Mouse (Mus musculus): ENCODE data around the gene Cchcr1. TPM values are rescaled to one million over a fixed set of nuclear protein-coding genes. Genes with fewer than 3 reads are reported as not detected.
"Not testable (repeated sequence)": the region's sequence is repeated elsewhere in the genome, so short reads cannot be mapped to it uniquely, and the experiment has no call there.

The Cchcr1 gene
- 10 to 100 TPM in 1 of 2 experiments, 1 to 10 TPM in 1; 9.9 to 15.8 TPM for total RNA-seq (2021)
- long read RNA-seq, experiment 1, transcript Cchcr1-202 (18 exons, 2,656 nt): major isoform, 5 of 17 reads
- long read RNA-seq, experiment 1, partial matches to known transcripts: 8 of 17 reads
- long read RNA-seq, experiment 1, other reads (novel, unspliced or antisense): 4 of 17 reads
- long read RNA-seq, experiment 2, partial matches to known transcripts: 9 of 13 reads
- long read RNA-seq, experiment 2, other reads (novel, unspliced or antisense): 2 of 13 reads

DNA sequence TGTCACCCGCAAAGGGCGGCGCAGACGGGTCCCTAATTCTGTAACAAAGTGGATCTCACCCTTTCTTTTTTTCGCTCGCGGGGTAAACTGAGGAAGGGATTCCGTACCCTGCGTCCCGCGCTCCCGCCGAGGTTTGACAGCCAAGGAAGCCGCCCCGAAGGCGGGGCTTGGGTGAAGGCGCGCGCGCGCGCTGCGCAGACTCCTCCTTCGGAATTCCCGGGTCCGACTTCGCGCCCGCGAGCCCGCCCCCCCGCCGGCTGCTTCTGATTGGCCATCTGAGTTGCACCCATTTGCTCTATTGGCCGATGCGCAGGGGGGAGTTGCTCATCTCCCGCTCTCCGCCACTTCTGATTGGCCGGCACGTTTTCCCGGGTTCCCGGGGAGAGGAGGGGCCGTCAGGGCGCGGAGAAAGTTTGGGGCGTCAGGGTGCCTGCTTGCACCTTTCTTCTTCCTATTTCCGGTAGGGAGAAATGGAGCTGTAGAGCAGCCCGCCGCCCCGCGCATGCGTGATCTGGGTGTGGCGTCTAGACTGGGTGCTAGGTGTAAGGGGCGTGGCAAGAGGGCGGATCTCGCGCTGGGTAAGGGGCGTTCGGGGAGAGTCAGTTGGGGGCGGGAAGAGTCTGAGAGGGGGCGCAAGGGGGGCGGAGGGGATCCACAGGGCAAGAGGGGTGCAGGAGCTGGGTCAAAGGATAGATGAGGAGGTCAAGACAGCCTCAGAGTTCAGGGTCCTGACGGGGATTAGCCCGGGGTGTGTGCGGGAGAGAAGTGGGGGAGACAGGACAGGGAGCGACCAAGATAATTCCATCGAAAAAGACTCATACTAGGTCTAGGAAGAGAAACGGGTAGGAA is at the start of gene Cchcr1, which contains the start of gene Tcf19:
Gene Cchcr1, plus strand, starts transcription at position 449 of the 849 bp plus-strand sequence.
Gene Tcf19, minus strand, starts transcription at position 173 of the 849 bp plus-strand sequence.
- DNase-seq: peak; percentile 98

DNA sequence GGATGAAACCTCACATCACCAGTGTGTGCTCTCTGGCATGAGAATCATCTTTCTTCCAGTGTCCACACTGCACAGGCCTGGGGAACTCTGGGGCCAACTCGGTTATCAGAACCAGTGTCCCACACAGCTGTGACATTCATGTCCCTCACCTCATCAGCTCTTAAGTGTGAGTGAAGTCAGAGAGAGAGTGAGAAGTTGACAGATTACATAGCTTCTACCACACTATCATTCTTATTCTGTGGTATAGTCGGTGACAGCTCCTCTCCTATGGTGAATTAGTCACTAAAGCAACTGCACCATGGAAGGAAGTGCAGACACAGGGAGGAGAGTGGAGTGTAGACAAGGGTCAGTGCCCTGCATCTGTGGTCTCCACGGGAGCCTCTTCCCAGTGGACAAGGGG is 48.0 kb upstream of the Cchcr1 start:
- DNase-seq: not testable (repeated sequence)

DNA sequence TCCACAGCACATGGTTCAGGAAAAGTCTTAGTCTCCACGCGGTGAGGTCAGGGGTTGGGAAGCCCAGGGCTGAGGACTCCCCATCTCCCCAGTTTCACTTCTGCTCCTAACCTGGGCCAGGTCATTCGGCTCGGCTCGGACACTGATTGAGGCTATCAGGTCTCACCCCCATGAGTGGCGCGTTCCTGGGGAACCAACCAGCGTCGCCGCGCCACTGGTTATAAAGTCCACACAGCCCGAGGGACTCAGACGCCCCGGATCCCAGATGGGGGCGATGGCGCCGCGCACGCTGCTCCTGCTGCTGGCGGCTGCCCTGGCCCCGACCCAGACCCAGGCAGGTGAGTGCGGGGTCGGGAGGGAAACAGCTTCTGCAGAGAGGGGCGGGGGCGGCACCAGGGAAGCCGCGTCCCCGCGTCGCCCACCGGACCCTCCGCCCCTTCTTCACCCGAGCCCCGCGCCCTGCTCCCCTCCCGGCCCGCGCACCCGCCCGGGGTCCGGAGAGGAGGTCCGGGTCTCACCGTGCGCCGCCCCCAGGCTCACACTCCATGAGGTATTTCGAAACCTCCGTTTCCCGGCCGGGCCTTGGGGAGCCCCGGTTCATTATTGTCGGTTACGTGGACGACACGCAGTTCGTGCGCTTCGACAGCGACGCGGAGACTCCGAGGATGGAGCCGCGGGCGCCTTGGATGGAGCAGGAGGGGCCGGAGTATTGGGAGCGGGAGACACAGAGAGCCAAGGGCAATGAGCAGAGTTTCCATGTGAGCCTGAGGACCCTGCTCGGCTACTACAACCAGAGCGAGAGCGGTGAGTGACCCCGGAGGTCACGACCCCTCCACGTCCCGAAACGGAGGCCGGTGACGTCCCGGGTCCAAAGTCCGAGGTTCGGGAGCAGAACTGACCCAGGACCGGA is 46.8 kb upstream of the Cchcr1 start, which contains the start of gene H2-Q10:
Gene H2-Q10, plus strand, starts transcription at position 248 of the 910 bp plus-strand sequence.
- DNase-seq: peak; percentile 27

DNA sequence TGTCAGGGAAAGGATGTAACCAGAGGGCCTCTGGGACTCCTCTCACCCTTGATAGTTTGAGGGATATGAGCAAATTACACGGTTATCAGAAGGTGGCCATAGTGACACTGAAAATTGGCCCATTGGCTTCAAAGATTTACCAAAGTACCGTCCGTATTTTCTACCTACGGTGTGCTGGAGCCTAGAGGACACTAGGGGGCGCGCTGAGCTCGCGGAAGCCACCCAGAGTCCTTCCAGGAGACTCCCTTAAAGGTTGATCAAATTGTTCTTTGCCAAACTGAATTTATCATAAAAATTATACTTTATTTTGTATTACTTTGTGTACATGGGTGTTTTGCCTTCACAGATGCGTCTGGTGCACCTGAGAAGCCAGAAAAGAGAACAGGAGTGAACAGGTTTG is 32.8 kb upstream of the Cchcr1 start:
- peak; percentile 80 for DNase-seq

DNA sequence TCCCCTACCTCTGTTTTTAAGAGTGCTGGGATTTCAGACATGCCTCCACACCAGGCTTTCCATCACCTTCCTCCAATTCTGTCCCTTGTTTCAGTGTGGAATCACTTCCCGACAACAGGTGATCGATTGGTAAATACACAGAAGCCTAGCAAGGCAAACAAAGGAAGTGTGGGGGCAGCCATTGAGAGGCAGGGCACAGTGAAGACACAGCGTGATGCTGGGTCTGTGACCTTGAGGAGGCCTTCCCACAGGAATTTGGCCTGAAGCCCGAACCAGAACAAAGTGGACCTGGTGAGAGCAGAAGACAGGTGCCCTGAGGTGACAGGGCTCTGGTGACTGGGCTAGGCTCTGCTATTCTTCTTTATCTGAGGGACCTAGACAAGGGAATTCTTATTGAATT is 31.2 kb upstream of the Cchcr1 start:
- DNase-seq: no peak

DNA sequence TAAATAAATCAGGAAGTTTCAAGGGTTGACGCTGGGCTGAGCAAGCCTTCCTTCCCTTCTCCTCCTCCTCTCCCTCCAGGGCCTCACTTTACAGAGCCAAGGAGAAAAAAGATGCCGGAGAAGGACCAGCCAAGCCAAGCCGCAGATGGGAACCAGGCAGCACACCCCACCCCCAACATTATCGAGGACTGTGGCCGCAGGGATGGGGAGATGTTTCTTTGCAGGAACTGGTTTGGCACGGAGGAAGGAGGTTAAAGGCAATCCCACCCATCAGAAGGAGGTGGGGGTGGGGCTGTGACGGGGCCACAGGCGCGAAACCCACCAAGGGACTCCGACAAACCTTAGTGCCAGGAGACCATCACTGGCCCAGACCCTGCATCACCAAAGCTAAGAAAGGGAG is 30.2 kb upstream of the Cchcr1 start:
- no peak for DNase-seq

DNA sequence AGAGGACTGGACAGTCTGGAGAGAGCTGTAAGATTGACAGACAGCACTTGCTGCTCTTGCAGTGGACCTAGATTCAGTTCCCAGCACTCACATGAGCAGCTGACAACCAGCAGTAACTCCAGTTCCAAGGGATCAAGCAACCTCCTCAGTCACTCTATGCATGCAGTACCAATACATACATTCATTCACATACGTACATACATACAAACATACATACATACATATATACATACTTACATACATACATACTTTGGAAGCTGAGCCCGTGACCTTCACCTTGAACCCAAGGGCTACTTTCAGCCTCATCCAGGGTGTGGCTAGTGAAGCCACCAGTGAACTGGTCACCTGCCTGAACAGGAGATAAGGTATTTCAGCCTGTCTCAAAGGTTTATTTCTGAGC is 28.9 kb upstream of the Cchcr1 start:
- no peak for DNase-seq

DNA sequence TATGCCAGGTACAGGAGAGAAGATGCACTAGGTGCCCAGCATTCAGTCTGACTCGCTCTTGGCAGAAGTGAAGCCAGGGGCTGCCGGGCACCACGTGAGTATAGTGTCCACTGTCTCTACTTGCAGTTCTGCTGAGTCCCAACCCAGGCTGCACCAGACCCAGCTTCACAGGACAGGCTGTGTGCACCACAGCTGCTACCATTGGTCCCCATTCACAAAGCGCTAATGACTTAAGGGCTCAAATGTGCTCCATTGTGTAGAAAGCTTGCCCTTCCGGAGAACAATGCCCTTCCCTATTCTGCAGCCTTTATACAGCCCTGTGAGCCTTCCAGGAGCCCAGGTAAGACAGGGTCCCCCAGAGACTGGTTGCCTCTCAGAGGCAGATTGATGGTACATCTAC is 26.6 kb upstream of the Cchcr1 start:
- no peak for DNase-seq

DNA sequence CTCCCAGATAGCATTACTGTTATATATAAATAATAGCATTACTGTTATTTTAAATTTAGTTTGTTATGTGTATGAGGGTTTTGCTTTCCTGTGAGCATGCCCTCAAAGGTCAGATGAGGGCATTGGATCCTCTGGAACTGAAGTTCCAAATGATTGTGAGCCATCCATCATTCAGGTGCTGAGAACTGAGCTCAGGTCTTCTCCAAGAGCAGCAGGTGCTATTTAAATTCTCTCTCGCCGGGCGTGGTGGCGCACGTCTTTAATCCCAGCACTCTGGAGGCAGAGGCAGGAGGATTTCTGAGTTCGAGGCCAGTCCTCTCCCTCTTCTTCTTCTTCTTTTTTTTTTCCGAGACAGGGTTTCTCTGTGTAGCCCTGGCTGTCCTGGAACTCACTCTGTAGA is 19.8 kb upstream of the Cchcr1 start:
- no peak for DNase-seq

DNA sequence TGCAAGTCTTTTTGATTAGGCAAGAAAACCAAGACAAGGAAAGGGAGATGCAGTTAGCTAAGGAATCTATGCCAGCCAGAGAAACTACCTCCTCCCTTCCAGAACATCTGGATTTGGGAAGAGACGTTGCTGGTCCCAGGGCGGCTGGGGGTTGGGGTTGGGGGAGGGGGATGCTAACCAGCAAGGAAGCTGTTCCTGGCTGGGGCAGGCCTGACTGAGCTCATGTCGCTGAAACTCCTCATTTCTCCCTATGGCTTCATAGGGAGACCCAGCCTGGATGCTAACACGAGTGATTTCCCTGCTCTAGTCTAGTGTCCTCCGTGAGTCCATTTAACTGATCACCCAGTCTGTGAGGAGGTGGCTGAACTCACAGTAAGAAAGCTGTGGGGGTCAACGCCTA is 14.7 kb upstream of the Cchcr1 start:
- DNase-seq: no peak

DNA sequence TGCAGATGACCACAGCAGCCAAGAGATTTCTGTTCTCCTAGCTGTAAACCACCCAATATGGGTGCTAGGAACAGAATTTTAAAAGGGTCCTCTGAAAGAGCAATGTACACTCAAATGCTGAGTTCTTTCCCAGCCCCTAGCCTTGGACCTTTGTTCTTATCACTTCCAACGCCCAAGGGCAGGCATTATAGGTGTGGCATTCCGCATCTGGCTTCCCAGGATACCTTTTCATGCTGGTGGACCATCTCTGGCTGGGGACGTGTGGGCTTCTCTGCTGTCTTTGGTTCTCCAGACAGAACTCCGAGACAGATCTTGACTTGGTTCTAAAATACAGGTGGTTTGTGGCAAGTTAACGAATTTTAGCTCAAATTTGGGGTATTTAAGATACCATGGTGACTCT is 14.1 kb upstream of the Cchcr1 start:
- no peak for DNase-seq

DNA sequence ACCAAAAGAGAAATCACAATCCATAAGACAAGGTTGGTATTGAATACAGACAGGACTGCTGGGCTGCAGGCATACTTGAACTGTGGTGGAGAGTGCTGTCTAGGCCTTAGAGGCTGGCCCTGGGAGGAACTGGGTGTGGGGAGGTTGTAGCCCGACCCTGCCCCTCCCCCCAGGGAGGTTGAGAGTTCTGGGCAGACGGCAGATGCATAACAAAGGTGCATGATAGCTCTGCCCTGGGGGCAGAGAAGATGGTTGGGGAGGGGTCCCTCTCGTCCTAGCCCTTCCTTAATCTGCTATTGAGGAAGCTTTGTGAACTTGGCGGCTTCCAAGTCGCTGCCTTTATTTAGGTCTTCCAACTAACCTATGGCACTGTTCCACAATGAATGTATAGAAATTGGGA is 13.1 kb upstream of the Cchcr1 start:
- no peak for DNase-seq

DNA sequence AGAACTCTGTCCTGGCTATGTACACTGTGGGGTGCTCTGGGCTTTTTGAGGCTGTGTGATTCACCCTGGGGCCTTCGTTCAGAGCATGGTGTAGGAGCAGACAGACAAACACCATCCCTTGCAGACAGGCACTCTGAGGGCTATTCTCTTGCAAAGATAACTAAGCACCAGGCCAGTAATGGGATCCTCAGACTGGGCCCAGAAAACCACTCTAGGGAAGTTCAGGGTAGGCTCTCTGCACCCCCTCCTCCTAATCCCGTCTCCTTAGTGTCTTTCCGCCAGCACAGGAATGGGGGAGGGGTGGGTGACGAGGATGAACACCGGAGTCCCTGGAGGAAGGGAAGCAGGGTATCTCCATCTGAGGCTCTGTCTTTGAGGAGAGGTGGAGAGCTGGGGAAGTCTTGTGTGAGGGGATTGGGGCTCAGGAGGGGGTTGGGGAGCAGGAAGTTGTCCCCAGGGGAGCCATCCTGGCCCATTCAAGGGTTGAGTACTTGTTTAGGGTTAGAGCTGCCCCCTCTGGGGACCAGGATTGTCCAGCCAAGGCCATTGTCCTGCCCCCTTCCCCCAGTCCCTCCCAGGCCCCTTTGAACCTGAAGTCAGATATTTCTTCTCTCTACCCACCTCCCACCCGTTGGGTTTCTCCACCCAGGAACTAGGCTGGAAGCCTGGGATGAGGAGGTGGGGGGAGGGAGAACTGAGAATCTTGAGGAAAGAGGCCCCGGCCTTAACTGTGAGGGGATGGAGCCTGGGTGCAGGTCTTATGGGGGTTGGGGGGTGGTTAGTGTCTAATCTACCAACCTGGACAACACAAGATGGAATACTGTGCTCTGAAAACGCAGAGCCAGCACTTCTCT is 12.0 kb upstream of the Cchcr1 start:
- DNase-seq: no peak

DNA sequence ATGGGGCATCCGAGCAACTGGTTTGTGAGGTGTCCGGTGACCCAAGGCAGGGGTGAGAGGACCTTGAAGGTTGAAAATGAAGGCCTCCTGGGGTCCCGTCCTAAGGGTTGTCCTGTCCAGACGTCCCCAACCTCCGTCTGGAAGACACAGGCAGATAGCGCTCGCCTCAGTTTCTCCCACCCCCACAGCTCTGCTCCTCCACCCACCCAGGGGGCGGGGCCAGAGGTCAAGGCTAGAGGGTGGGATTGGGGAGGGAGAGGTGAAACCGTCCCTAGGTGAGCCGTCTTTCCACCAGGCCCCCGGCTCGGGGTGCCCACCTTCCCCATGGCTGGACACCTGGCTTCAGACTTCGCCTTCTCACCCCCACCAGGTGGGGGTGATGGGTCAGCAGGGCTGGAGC is 11.1 kb upstream of the Cchcr1 start, which contains the start of gene Pou5f1:
Gene Pou5f1, plus strand, starts transcription at position 243 of the 400 bp plus-strand sequence.
- no peak for DNase-seq

DNA sequence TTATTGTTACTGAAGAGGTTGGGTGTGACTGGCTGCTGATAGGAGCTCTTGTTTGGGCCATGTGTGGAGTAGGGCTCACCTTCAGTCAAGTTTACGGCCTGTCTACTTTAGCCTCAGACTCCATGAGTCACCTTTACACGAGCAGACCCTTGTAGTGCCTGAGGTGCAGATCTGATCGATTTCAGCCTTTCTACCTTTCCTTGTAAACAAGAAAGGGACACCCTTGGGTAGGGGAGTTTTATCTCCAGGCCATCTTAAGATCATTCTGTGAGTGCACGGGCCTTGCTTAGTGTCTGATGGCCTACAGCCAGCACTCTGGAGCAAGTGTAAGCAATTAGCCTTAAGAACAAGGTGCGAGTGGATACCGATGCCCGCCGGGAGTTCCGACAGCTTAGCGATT is 10.0 kb upstream of the Cchcr1 start:
- no peak for DNase-seq

DNA sequence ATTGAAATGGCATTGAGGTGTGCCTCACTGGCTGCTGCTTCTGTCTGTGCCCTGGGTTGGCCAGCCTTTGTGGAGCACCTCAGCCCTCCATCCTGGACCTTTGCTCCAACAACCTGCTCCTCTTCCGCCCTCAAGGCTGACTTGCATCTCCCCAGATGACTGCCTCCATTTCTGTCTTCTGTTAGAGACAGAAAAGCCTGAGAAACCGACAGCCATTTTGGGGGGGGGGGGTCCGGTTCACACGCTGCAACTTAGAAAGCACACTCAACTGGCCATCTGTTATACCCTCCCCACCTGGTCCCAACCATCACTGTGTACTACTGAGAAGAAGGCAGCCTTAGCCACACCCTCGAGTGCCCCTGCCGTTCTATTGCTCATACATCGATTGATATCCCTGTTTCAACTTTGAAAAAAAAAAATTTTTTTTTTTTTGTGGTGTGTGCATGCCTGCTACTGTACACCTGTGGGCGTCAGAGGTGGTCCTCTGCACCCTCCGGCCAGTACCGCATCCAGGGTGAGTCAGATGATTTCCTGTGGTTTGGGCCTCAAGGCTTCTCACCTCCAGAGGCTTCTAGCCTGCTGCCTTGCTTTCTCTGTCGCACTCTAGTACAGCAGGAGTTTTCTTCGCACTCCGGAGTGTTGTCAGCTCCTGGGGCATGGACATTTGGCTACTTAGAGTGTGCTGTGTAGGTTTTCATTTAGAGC is 9.2 kb upstream of the Cchcr1 start:
- no peak for DNase-seq

DNA sequence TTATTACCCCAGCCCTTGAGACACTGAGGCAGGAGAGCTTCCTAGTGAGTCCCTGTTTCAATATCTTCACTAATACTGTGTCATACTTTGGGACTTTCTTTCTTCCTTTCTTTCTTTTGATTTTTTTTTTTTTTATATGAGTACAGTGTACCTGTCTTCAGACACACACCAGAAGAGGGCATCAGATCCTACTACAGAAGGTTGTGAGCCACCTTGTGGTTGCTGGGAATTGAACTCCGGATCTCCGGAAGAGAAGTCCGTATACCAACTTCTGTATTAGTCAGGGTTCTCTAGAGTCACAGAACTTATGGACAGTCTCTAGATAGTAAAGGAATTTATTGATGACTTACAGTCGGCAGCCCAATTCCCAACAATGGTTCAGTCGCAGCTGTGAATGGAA is 8.6 kb upstream of the Cchcr1 start:
- DNase-seq: not testable (repeated sequence)

DNA sequence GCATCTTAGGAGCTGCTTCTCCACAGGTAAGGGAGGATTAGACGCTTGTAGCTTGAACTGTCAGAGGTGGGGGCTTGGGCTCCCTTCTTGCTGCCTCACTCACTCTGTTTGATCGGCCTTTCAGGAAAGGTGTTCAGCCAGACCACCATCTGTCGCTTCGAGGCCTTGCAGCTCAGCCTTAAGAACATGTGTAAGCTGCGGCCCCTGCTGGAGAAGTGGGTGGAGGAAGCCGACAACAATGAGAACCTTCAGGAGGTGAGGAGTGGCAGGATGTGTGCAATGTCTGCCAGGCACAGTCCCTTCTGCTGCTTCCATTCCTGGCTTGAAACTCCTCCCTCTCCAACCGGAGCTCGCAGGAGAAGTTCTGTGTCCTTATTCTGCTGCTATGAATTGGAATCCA is 7.6 kb upstream of the Cchcr1 start:
- DNase-seq: peak; percentile 35

DNA sequence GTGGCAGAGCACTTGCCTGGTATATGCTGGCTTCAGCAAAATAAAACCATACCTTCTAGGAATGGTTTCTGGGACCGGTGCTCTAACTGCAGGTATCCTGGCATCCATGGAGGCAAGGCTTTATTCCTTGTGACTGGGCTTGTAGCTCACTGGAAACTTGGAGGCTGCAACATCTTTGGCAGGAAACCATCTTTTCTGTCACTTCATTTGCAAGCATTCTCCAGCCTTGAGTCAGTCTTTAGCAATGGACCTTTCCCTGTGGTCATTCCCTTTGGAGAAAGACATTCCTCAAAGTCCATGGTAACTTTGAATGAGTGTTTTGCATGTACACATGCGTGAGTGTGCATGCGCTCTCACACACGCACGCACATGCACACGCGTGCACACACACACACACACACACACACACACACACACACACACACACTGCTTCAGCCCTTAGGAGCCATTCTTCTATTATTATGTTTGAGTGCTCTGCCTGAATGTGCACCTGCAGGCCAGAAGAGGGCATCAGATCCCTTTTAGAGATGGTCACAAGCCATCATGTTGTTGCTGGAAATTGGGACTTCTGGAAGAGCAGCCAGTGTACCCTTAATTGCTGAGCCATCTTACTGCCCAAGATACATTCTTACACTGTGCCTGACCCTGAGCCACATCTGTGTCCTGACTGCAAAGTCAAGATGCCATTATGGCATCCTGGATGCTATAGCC is 3.8 kb upstream of the Cchcr1 start:
- no peak for DNase-seq

DNA sequence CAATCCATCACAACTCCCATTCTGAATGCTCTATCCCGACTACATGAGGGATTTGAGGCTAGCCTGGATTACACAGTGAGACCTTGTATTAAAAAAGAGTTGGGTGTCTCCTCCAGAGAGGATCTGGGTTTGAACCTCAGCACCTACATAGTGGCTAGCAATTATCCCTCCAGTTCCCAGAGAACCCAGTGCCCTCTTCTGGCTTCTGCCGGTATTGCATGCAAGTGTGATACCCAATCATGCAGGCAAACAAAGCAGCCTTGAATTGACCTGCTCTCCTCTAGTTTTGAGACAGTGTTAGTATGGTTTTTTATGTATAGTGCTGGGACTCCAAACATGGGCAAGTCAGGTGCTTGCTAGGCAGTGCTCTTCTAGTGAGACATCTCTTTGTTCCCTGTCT is 3.0 kb upstream of the Cchcr1 start:
- DNase-seq: peak; percentile 89

Measured in adrenal gland, postnatal 10 days (tissue).